Mouse (Mus musculus) forebrain, embryonic 11.5 days (tissue): ENCODE measurements at regions not wholly inside any gene's neighbourhood (a gene's known extent, or its start where the extent isn't known, plus 50 kb on each side); places are given as distances from the start of the nearest gene placed in this dataset.
A peak's percentile ranks its signal among the peaks of the same experiment; 100 is the strongest.

Experiments
- ATAC-seq: fragments of 200-750 bp; cut with Nextera tagmentation; replicated peaks from 2 replicates; pipeline ENCODE4 v1.8.0; 2017; ENCODE audit warnings: moderate TSS enrichment; ENCODE audit not compliant: low FRiP score
- DNase-seq: peaks from one replicate; pipeline ENCODE4 v3.0.0-alpha.2; 2017; ENCODE audit warnings: low spot score
- H3K27ac ChIP-seq: fragments of 300-500 bp; sonication (generic); 2 replicates; pipeline ENCODE4 v1.5.1; 2014; ENCODE audit warnings: low read depth, low read length
- H3K27me3 ChIP-seq: fragments of 300-500 bp; sonication (generic); 2 replicates; pipeline ENCODE4 v1.6.1; 2014; ENCODE audit warnings: mild to moderate bottlenecking, low read length, mixed read lengths; ENCODE audit not compliant: control insufficient read depth, insufficient read depth
- H3K36me3 ChIP-seq: fragments of 300-500 bp; sonication (generic); 2 replicates; pipeline ENCODE4 v1.6.1; 2014; ENCODE audit warnings: mild to moderate bottlenecking, low read length, moderate library complexity, mixed read lengths; ENCODE audit not compliant: control insufficient read depth, insufficient read depth
- H3K4me1 ChIP-seq: fragments of 300-500 bp; sonication (generic); replicated peaks from 2 replicates; pipeline ENCODE4 v1.6.1; 2014; ENCODE audit warnings: low read length, mixed read lengths; ENCODE audit not compliant: control insufficient read depth, insufficient read depth
- H3K4me2 ChIP-seq: fragments of 300-500 bp; sonication (generic); 2 replicates; pipeline ENCODE4 v1.6.1; 2014; ENCODE audit warnings: low read depth, mild to moderate bottlenecking, low read length, moderate library complexity, mixed read lengths; ENCODE audit not compliant: severe bottlenecking
- H3K4me3 ChIP-seq: fragments of 300-500 bp; sonication (generic); 2 replicates; pipeline ENCODE4 v1.5.1; 2014; ENCODE audit warnings: low read depth, low read length
- H3K9ac ChIP-seq: fragments of 300-500 bp; sonication (generic); 2 replicates; pipeline ENCODE4 v1.6.1; 2014; ENCODE audit warnings: low read length
- H3K9me3 ChIP-seq: fragments of 300-500 bp; sonication (generic); 2 replicates; pipeline ENCODE4 v1.6.1; 2016; ENCODE audit warnings: low read length, mixed read lengths; ENCODE audit not compliant: control insufficient read depth
- WGBS: fragments of 180-500 bp; shearing (Covaris S2); extraction: QIAGEN DNeasy Blood & Tissue Kit; methylation state at CpG from one replicate; pipeline ENCODE4 v1.1.7; 2014; 5-methylcytosine and 5-hydroxymethylcytosine counted together

GRCm38 (mm10) chr12:109946179-109946578 lies 332.7 kb upstream of the Dio3 start:
- H3K4me1 ChIP-seq, result peaks cover 26% of the 10 kb centered on the region
- H3K4me2 ChIP-seq, result no peak overlapping the region

GRCm38 (mm10) chr12:109946936-109947335 lies 331.9 kb upstream of the Dio3 start:
- no peaks in the 10 kb centered on the region for H3K9me3 ChIP-seq
- H3K4me1 ChIP-seq, result peaks cover 28% of the 10 kb centered on the region
- H3K4me3 ChIP-seq, result no peak overlapping the region
- no peak overlapping the region for H3K4me2 ChIP-seq
- ATAC-seq (no peak), DNase-seq (no peak)
- no peak overlapping the region for H3K9ac ChIP-seq
- no peaks in the 10 kb centered on the region for H3K27me3 ChIP-seq
- peak overlapping the region; percentile 96 for H3K27ac ChIP-seq
- no peaks in the 10 kb centered on the region for H3K36me3 ChIP-seq
- whole genome bisulfite sequencing, result 34% methylated on average over 1 of the region's 1 CpGs

More at GRCm38 (mm10) chr12:109946179-109946578, 332.7 kb upstream of the Dio3 start:
- H3K27me3 ChIP-seq, result no peaks in the 10 kb centered on the region
- WGBS, result 91% methylated on average over 3 of the region's 3 CpGs
- DNase-seq, result no peak
- H3K36me3 ChIP-seq, result no peaks in the 10 kb centered on the region
- ATAC-seq, result no peak
- H3K9ac ChIP-seq, result no peak overlapping the region
- no peak overlapping the region for H3K4me3 ChIP-seq
- no peaks in the 10 kb centered on the region for H3K9me3 ChIP-seq
- peak overlapping the region; percentile 96; the same call in 1 of the 2 replicates for H3K27ac ChIP-seq

DNA sequence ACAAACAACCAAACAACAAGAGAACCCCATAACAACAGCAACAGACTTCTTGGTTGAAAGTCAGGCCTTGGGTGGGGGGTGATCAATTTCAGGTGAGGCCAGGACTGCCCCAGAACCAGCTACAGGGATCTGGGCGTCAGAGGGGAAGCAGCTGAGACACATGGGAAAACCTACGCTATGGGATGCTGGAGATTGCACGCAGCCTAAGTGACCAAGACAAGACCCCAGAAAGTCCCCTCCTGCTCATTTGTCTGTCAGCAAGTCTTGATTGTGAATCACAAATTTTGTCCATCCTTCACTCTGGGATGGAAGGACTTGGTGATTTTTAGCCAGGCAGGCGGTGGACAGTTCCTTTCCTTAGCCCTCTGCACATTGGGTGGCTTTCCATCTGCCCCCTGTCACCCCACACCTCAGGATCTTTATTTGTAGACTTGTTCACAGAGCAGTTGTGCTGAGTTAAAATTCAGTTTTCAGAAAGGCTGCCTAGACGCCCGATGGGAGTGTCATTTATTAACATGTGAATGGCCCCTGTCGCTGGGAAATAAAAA lies 330.9 kb upstream of the Dio3 start:
- Histone ChIP-seq H3K27me3 (no peaks in the 10 kb centered on the region), H3K9me3 (no peaks in the 10 kb centered on the region), H3K4me2 (0 out of 2 replicates have a peak overlapping the region, but pooled peaks have one; percentile 26), H3K4me3 (no peak overlapping the region), H3K9ac (no peak overlapping the region; the same call in none of the 2 replicates), H3K4me1 (peaks cover 28% of the 10 kb centered on the region), H3K36me3 (no peaks in the 10 kb centered on the region), H3K27ac (peak overlapping the region; percentile 96)
- ATAC-seq (peak; percentile 14), DNase-seq (peak; percentile 60)
- 7% methylated on average over 7 of the region's 7 CpGs for WGBS

DNA sequence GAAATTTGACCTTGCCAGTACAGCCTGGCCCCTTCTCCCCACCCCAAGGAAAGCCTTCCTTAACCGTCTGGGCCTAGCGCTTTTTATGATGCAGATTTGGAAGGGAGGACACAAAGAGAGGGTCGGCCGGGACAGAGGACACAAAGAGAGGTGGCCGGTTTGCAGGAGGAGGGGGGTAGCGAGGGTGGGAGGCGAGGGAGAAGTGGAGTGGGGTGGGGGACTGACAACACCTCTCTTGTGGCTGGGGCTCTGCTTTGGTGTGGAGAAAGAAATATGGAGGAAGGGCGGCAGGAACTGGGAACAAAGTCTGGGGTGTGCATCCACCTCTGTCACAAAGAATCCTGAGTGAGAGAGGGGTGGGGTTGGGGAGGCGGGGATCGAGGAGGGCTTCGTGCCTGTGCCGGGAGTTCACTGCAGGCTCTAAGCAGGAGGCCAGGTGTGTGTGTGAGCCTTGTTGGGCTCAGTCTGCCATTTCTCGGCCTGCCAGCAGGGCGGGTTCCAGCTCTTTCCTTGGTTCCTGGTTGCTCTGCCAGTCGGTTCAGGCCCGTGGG lies 330.4 kb upstream of the Dio3 start:
- Histone ChIP-seq H3K36me3 (no peaks in the 10 kb centered on the region), H3K4me1 (peaks cover 28% of the 10 kb centered on the region), H3K27ac (peak overlapping the region; percentile 96), H3K9me3 (no peaks in the 10 kb centered on the region), H3K4me3 (no peak overlapping the region), H3K4me2 (peak overlapping the region; percentile 26; the same call in 1 of the 2 replicates), H3K27me3 (no peaks in the 10 kb centered on the region), H3K9ac (peak overlapping the region; percentile 48)
- ATAC-seq, result peak; percentile 91
- DNase-seq, result peak; percentile 89
- WGBS, result 5% methylated on average over 16 of the region's 16 CpGs

GRCm38 (mm10) chr12:109949231-109949965 lies 329.5 kb upstream of the Dio3 start:
- Histone ChIP-seq H3K27me3 (no peaks in the 10 kb centered on the region), H3K9ac (peak overlapping the region; percentile 48), H3K9me3 (no peaks in the 10 kb centered on the region), H3K4me2 (no peak overlapping the region), H3K36me3 (no peaks in the 10 kb centered on the region), H3K4me1 (peaks cover 28% of the 10 kb centered on the region), H3K27ac (peak overlapping the region; percentile 96), H3K4me3 (no peak overlapping the region)
- no peak for ATAC-seq
- 47% methylated on average over 17 of the region's 17 CpGs for WGBS
- peak; percentile 67 for DNase-seq

DNA sequence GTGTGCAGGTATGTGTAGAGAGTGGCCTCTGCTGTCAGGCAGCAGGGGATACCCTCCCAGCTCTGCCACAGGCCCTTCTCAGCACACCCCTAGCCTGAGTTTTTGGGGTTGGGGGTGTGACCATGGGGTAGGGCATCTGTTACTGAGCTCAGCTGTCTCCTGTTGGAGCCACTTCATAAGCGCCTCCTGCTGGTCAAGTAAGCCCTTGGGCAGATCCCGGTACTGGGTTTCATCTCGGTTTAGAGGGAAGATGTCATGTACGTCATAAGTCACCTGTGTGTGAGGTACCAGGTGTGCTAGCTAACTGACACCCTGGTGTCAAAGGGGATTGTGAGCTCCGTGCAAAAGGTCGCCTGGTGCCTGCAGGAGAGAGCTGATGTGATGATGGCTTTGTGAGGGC lies 328.2 kb upstream of the Dio3 start:
- no peak for ATAC-seq
- H3K27me3 ChIP-seq, result no peaks in the 10 kb centered on the region
- H3K9me3 ChIP-seq, result no peaks in the 10 kb centered on the region
- H3K36me3 ChIP-seq, result no peaks in the 10 kb centered on the region
- H3K4me3 ChIP-seq, result no peak overlapping the region
- H3K27ac ChIP-seq, result no peak overlapping the region
- H3K9ac ChIP-seq, result no peak overlapping the region
- 45% methylated on average over 6 of the region's 6 CpGs for WGBS
- DNase-seq, result no peak
- no peak overlapping the region for H3K4me2 ChIP-seq
- peaks cover 28% of the 10 kb centered on the region for H3K4me1 ChIP-seq

GRCm38 (mm10) chr12:109951473-109951872 lies 327.4 kb upstream of the Dio3 start:
- no peak overlapping the region for H3K9ac ChIP-seq
- H3K4me1 ChIP-seq, result peaks cover 26% of the 10 kb centered on the region
- H3K4me2 ChIP-seq, result no peak overlapping the region
- no peak overlapping the region for H3K4me3 ChIP-seq
- DNase-seq (no peak), ATAC-seq (no peak)
- no peak overlapping the region for H3K27ac ChIP-seq
- H3K27me3 ChIP-seq, result no peaks in the 10 kb centered on the region
- no peaks in the 10 kb centered on the region for H3K36me3 ChIP-seq
- H3K9me3 ChIP-seq, result no peaks in the 10 kb centered on the region
- 84% methylated on average over 12 of the region's 12 CpGs for WGBS

DNA sequence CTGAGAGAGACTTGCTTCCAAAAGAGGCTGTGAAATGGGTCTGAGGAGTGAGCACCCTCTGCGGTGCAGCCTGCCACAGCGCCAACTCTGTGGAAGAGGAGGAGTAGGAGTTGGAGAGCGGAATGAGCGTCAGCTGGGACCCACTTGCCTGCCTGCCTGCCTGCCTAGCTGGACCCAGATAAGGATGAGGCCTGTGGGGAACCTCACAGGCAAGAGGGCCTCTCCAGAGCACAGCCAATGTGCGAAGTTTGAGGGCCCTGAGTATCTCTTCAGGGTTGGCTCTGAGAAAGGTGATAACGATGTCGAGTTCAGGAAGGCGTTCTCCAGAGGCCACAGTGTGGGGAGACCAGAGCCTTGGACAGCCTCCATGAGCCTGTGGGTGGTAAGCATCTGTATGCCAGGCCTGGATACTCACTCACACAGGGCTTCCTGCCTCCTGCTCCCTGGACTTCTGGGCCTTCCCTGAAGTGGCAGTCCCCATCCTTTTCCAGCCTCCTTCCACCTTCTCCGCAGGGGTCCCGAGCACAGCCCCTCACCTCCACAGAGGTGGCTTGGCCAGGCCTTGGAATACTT lies 326.9 kb upstream of the Dio3 start:
- WGBS, result 90% methylated on average over 10 of the region's 10 CpGs
- H3K4me3 ChIP-seq, result no peak overlapping the region
- H3K4me1 ChIP-seq, result peaks cover 23% of the 10 kb centered on the region
- no peak overlapping the region for H3K4me2 ChIP-seq
- H3K9me3 ChIP-seq, result no peaks in the 10 kb centered on the region
- no peaks in the 10 kb centered on the region for H3K27me3 ChIP-seq
- no peak overlapping the region for H3K27ac ChIP-seq
- ATAC-seq (no peak), DNase-seq (no peak)
- H3K9ac ChIP-seq, result no peak overlapping the region
- H3K36me3 ChIP-seq, result no peaks in the 10 kb centered on the region
